In genomic region chr1:74390287-74390906, GRCm38 (mm10) we compare ENCODE assay signal across 9 mouse cellular contexts. TPM values are rescaled to one million over a fixed set of nuclear protein-coding genes. Genes with fewer than 3 reads are reported as not detected.
DNase-seq lines count a peak whose midpoint lies in the region; ATAC-seq lines count a peak whose summit lies in the region.
"Had no signal": no experiment of that assay in that cellular context is flagged by ENCODE, and none has a peak within 500 bp of the region (broad histone marks: within the 10 kb centered on the region; RNA-seq: fewer than 3 reads in every experiment).

No protein-coding gene starts in this region.

- peaks cover 14% of the 10 kb centered on the region for H3K36me3 ChIP-seq in lung, embryonic 16.5 days (ENCODE audit: control insufficient read depth, insufficient read depth, low read length)

- no peak for ATAC-seq in lung, embryonic 16.5 days (ENCODE audit: low read depth)

- H3K27me3 ChIP-seq in lung, embryonic 16.5 days (ENCODE audit: control insufficient read depth, insufficient read depth, low read depth, low read length) = no peaks in the 10 kb centered on the region

- intact Hi-C loops in gastrocnemius, postnatal 36 days (cut with DNase I) = no loop called here

- H3K4me3 ChIP-seq in lung, embryonic 16.5 days (ENCODE audit: low read length) = peak overlapping the region; percentile 74

- H3K9me3 ChIP-seq in lung, embryonic 16.5 days (ENCODE audit: control insufficient read depth, low read length) = no peaks in the 10 kb centered on the region

- H3K27ac ChIP-seq in lung, embryonic 16.5 days (ENCODE audit: low read length) = peak overlapping the region; percentile 100

- peak; percentile 52 for DNase-seq in right cerebral cortex, postnatal 14 days
- DNase-seq in right cerebral cortex, postnatal 36 days (ENCODE audit: low spot score in 2 of 2) = no peak
- DNase-seq in cerebellum, postnatal 14 days = peak; percentile 64 to 79
- DNase-seq in gastrocnemius, postnatal 36 days = peak; percentile 63 to 67
- peak; percentile 53 for DNase-seq in kidney, adult 11 months
- peak; percentile 30 for DNase-seq in retina, adult 2 months (ENCODE audit: low read depth, low spot score)
- DNase-seq in frontal cortex, postnatal 10 days (ENCODE audit: low spot score in 2 of 2) = no peak

- WGBS in lung, embryonic 16.5 days = 4% methylated on average over 21 of the region's 21 CpGs

- H3K4me2 ChIP-seq in lung, embryonic 16.5 days (ENCODE audit: low read depth, low read length) = peak overlapping the region; percentile 65

- peaks cover 36% of the 10 kb centered on the region for H3K4me1 ChIP-seq in lung, embryonic 16.5 days (replicated peaks; ENCODE audit: control insufficient read depth, insufficient read depth, low read length)

- H3K9ac ChIP-seq in lung, embryonic 16.5 days (ENCODE audit: low read length) = peak overlapping the region; percentile 98

RNA-seq across cellular contexts. Expression of gene Ctdsp1, which starts 0.9 kb away (rescaled TPM):
- 10 to 100 TPM; 82.2 to 97.4 TPM for total RNA-seq in gastrocnemius, postnatal 36 days (2021)
- polyA plus RNA-seq in lung, embryonic 16.5 days (2015; fragmentation: Nextera tagmentation; extraction: Ambion mirVana) = 90.8 and 93.9 TPM in 2 replicates

RNA-seq across cellular contexts. Expression of gene Slc11a1, which starts 15.4 kb away (rescaled TPM):
- 1 to 10 TPM; 3.0 to 3.9 TPM for total RNA-seq in gastrocnemius, postnatal 36 days (2021)
- 3.5 and 5.8 TPM in 2 replicates for polyA plus RNA-seq in lung, embryonic 16.5 days (2015; fragmentation: Nextera tagmentation; extraction: Ambion mirVana)

RNA-seq across cellular contexts. Expression of gene Vil1, which starts 18.8 kb away (rescaled TPM):
- not detected for total RNA-seq in gastrocnemius, postnatal 36 days (2021)
- polyA plus RNA-seq in lung, embryonic 16.5 days (2015; fragmentation: Nextera tagmentation; extraction: Ambion mirVana) = 0.43 and 0.87 TPM in 2 replicates

RNA-seq across cellular contexts. Expression of gene Catip, which starts 28.5 kb away (rescaled TPM):
- under 1 TPM in 1 of 2 experiments, not detected in 1; 0.12 TPM for total RNA-seq in gastrocnemius, postnatal 36 days (2021)
- 1.9 and 3.0 TPM in 2 replicates for polyA plus RNA-seq in lung, embryonic 16.5 days (2015; fragmentation: Nextera tagmentation; extraction: Ambion mirVana)
- total RNA-seq: common myeloid progenitor, adult 5-6 weeks had no signal

Comparison
In these comparisons a context has a peak if more than half of its experiments do, and no peak if none do; other contexts are left out.
1. DNase-seq: peak in right cerebral cortex, postnatal 14 days (single experiment), cerebellum, postnatal 14 days (2 of 2), gastrocnemius, postnatal 36 days (2 of 2), kidney, adult 11 months (single experiment) and retina, adult 2 months (single experiment); none in right cerebral cortex, postnatal 36 days (0 of 2) and frontal cortex, postnatal 10 days (0 of 2).